Mouse (Mus musculus) liver, adult 2 months (tissue): ENCODE measurements at regions not wholly inside any gene's neighbourhood (a gene's known extent, or its start where the extent isn't known, plus 50 kb on each side); places are given as distances from the start of the nearest gene placed in this dataset.

Experiments used
- DNase-seq: peaks from one replicate; pipeline ENCODE4 v3.0.0-alpha.2; 2011; ENCODE audit warnings: low read depth, low spot score; ENCODE audit errors: extremely low read depth
- H3K27ac ChIP-seq: fragments of 200-500 bp; replicated peaks from 2 replicates; pipeline ENCODE4 v1.5.1; 2012; ENCODE audit warnings: low read depth, mild to moderate bottlenecking, control low read depth, inconsistent platforms, low read length; ENCODE audit not compliant: insufficient read depth
- H3K27me3 ChIP-seq: fragments of 200-500 bp; 2 replicates; pipeline ENCODE4 v1.6.1; 2012; ENCODE audit warnings: mild to moderate bottlenecking, moderate library complexity, low read length, inconsistent platforms; ENCODE audit not compliant: control insufficient read depth, insufficient read depth
- H3K36me3 ChIP-seq: fragments of 200-500 bp; 2 replicates; pipeline ENCODE4 v1.6.1; 2012; ENCODE audit warnings: low read length, inconsistent platforms; ENCODE audit not compliant: control insufficient read depth, insufficient read depth
- H3K4me1 ChIP-seq: fragments of 200-500 bp; 2 replicates; pipeline ENCODE4 v1.6.1; 2011; ENCODE audit warnings: low read length; ENCODE audit not compliant: control insufficient read depth, insufficient read depth
- H3K4me3 ChIP-seq: fragments of 200-500 bp; 2 replicates; pipeline ENCODE4 v1.5.1; 2011; ENCODE audit warnings: low read depth, mild to moderate bottlenecking, control low read depth, low read length, moderate library complexity; ENCODE audit not compliant: insufficient read depth
- H3K79me2 ChIP-seq: fragments of 200-500 bp; 2 replicates; pipeline ENCODE4 v1.6.1; 2012; ENCODE audit warnings: inconsistent platforms, mild to moderate bottlenecking, low read length, moderate library complexity; ENCODE audit not compliant: control insufficient read depth, insufficient read depth
- H3K9ac ChIP-seq: fragments of 200-500 bp; 2 replicates; pipeline ENCODE4 v1.6.1; 2012; ENCODE audit warnings: low read depth, mild to moderate bottlenecking, control low read depth, inconsistent platforms, low read length
- CTCF ChIP-seq: fragments of 200-500 bp; IDR thresholded peaks from 2 replicates; pipeline ENCODE4 v1.5.1; 2011; ENCODE audit warnings: low read depth, low read length, control low read depth
- POLR2A ChIP-seq: fragments of 200-500 bp; IDR thresholded peaks from 2 replicates; pipeline ENCODE4 v1.6.1; 2011; ENCODE audit warnings: low read length, control low read depth; ENCODE audit not compliant: insufficient read depth; ENCODE audit errors: extremely low read depth
- WGBS: fragments of 180-500 bp; shearing (Covaris S2); methylation state at CpG from one replicate; pipeline ENCODE4 v1.1.7; 2018; 5-methylcytosine and 5-hydroxymethylcytosine counted together

DNA sequence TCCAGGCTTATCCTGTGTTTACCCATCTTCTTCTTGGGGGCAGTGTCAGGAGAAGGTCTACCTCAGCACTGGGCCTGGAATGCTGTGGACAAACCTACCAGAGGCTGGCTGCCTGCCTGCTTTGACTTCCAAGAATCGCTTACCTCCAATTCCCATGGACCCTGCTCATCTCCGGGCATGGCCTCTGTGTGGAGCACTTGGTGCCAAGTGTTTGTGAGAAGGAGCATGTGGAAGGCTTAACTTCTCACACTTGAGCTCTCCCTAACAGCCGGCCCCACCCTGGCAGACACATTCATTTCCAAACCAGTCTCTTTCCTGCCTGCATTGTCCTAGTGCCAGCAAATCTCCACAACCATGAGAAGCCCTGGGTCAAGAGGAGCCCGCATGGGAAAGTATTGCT lies 49.8 kb upstream of the Dusp10 start:
- Histone ChIP-seq H3K4me1 (no peaks in the 10 kb centered on the region), H3K27me3 (no peaks in the 10 kb centered on the region), H3K36me3 (no peaks in the 10 kb centered on the region), H3K9ac (no peak overlapping the region), H3K27ac (no peak overlapping the region), H3K4me3 (no peak overlapping the region), H3K79me2 (no peaks in the 10 kb centered on the region)
- TF ChIP-seq CTCF: no peak
- TF ChIP-seq POLR2A: no peak
- WGBS: 73% methylated on average over 4 of the region's 4 CpGs
- DNase-seq: no peak
